In genomic region chr8:107491831-107492230, GRCm38 (mm10) we compare ENCODE assay signal across 18 mouse cellular contexts. TPM values are rescaled to one million over a fixed set of nuclear protein-coding genes. Genes with fewer than 3 reads are reported as not detected.
DNase-seq lines count a peak whose midpoint lies in the region; ATAC-seq and TF ChIP-seq lines count a peak whose summit lies in the region.
"Had no signal": no experiment of that assay in that cellular context is flagged by ENCODE, and none has a peak within 500 bp of the region (broad histone marks: within the 10 kb centered on the region; RNA-seq: fewer than 3 reads in every experiment).

No protein-coding gene starts in this region.

- no peaks in the 10 kb centered on the region for H3K36me3 ChIP-seq in intestine, embryonic 16.5 days (ENCODE audit: control insufficient read depth, insufficient read depth, low read length)
- no peaks in the 10 kb centered on the region for H3K36me3 ChIP-seq in intestine, embryonic 15.5 days
- H3K36me3 ChIP-seq in midbrain, postnatal 0 days (ENCODE audit: insufficient read depth, low read length), result no peaks in the 10 kb centered on the region
- no peaks in the 10 kb centered on the region for H3K36me3 ChIP-seq in midbrain, embryonic 16.5 days (ENCODE audit: control insufficient read depth, insufficient read depth, low read length)
- H3K36me3 ChIP-seq in limb, embryonic 10.5 days, result peaks cover 6% of the 10 kb centered on the region
- H3K36me3 ChIP-seq in stomach, postnatal 0 days (ENCODE audit: control insufficient read depth, insufficient read depth, low read length), result no peaks in the 10 kb centered on the region
- no peaks in the 10 kb centered on the region for H3K36me3 ChIP-seq in heart, embryonic 11.5 days (ENCODE audit: control insufficient read depth, insufficient read depth, low read length)

- H3K9me3 ChIP-seq in intestine, embryonic 16.5 days (ENCODE audit: control insufficient read depth, low read length), result no peaks in the 10 kb centered on the region
- H3K9me3 ChIP-seq in intestine, embryonic 15.5 days, result no peaks in the 10 kb centered on the region
- no peaks in the 10 kb centered on the region for H3K9me3 ChIP-seq in midbrain, postnatal 0 days (ENCODE audit: low read length)
- no peaks in the 10 kb centered on the region for H3K9me3 ChIP-seq in midbrain, embryonic 16.5 days (replicated peaks; ENCODE audit: control insufficient read depth, low read length, poor library complexity, severe bottlenecking)
- H3K9me3 ChIP-seq in limb, embryonic 10.5 days (replicated peaks), result no peaks in the 10 kb centered on the region
- H3K9me3 ChIP-seq in stomach, postnatal 0 days (ENCODE audit: control insufficient read depth, low read length), result no peaks in the 10 kb centered on the region
- H3K9me3 ChIP-seq in heart, embryonic 11.5 days (replicated peaks; ENCODE audit: control insufficient read depth, low read length), result no peaks in the 10 kb centered on the region
- H3K9me3 ChIP-seq: heart, embryonic 13.5 days; midbrain, embryonic 13.5 days had no signal

- no peak overlapping the region for H3K4me2 ChIP-seq in intestine, embryonic 16.5 days (ENCODE audit: low read depth, low read length)
- H3K4me2 ChIP-seq in intestine, embryonic 15.5 days (replicated peaks), result no peak overlapping the region
- no peak overlapping the region for H3K4me2 ChIP-seq in midbrain, postnatal 0 days (ENCODE audit: low read depth, low read length, poor library complexity, severe bottlenecking)
- no peak overlapping the region for H3K4me2 ChIP-seq in midbrain, embryonic 16.5 days (ENCODE audit: low read length)
- H3K4me2 ChIP-seq in stomach, postnatal 0 days (replicated peaks; ENCODE audit: low read depth), result no peak overlapping the region
- no peak overlapping the region for H3K4me2 ChIP-seq in heart, embryonic 11.5 days
- H3K4me2 ChIP-seq: heart, embryonic 13.5 days; midbrain, embryonic 13.5 days had no signal

- no peak for TF ChIP-seq EP300 in stomach, postnatal 0 days (optimal IDR thresholded peaks at IDR 0.05)

- peaks cover 11% of the 10 kb centered on the region for H3K4me1 ChIP-seq in intestine, embryonic 16.5 days (ENCODE audit: control insufficient read depth, insufficient read depth, low read length)
- H3K4me1 ChIP-seq in intestine, embryonic 15.5 days (replicated peaks), result peaks cover 24% of the 10 kb centered on the region
- no peaks in the 10 kb centered on the region for H3K4me1 ChIP-seq in midbrain, postnatal 0 days (ENCODE audit: insufficient read depth, low read length)
- H3K4me1 ChIP-seq in midbrain, embryonic 16.5 days (ENCODE audit: control insufficient read depth, insufficient read depth, low read length), result no peaks in the 10 kb centered on the region
- H3K4me1 ChIP-seq in limb, embryonic 10.5 days, result peaks cover 39% of the 10 kb centered on the region
- peaks cover 10% of the 10 kb centered on the region for H3K4me1 ChIP-seq in stomach, postnatal 0 days (replicated peaks; ENCODE audit: control insufficient read depth, insufficient read depth)
- H3K4me1 ChIP-seq in heart, embryonic 11.5 days (ENCODE audit: control insufficient read depth, insufficient read depth, low read length), result peaks cover 21% of the 10 kb centered on the region

- no peak overlapping the region for H3K9ac ChIP-seq in intestine, embryonic 16.5 days (ENCODE audit: low read depth, low read length)
- H3K9ac ChIP-seq in intestine, embryonic 15.5 days, result no peak overlapping the region
- H3K9ac ChIP-seq in midbrain, postnatal 0 days (replicated peaks; ENCODE audit: low read length, poor library complexity, severe bottlenecking), result no peak overlapping the region
- no peak overlapping the region for H3K9ac ChIP-seq in midbrain, embryonic 16.5 days (ENCODE audit: low read depth, low read length)
- no peak overlapping the region for H3K9ac ChIP-seq in stomach, postnatal 0 days (ENCODE audit: low read length)
- no peak overlapping the region for H3K9ac ChIP-seq in heart, embryonic 11.5 days (ENCODE audit: low read depth, low read length)
- H3K9ac ChIP-seq: heart, embryonic 13.5 days; midbrain, embryonic 13.5 days had no signal

- peak overlapping the region; percentile 17; the same call in 1 of the 2 replicates for H3K27ac ChIP-seq in intestine, embryonic 16.5 days (ENCODE audit: low read length)
- no peak overlapping the region for H3K27ac ChIP-seq in intestine, embryonic 15.5 days
- no peak overlapping the region for H3K27ac ChIP-seq in midbrain, postnatal 0 days (ENCODE audit: low read depth, low read length)
- no peak overlapping the region for H3K27ac ChIP-seq in midbrain, embryonic 16.5 days (ENCODE audit: low read length)
- H3K27ac ChIP-seq in limb, embryonic 10.5 days, result peak overlapping the region; percentile 59; the same call in 1 of the 2 replicates
- no peak overlapping the region for H3K27ac ChIP-seq in stomach, postnatal 0 days (replicated peaks)
- no peak overlapping the region for H3K27ac ChIP-seq in heart, embryonic 11.5 days (ENCODE audit: low read depth, low read length)
- H3K27ac ChIP-seq: heart, embryonic 13.5 days; midbrain, embryonic 13.5 days had no signal

- TF ChIP-seq CTCF in midbrain, postnatal 0 days (IDR thresholded peaks at IDR 0.05), result 0 out of 2 replicates have a peak, but pooled peaks have one; percentile 8
- TF ChIP-seq CTCF in stomach, postnatal 0 days (IDR thresholded peaks at IDR 0.05; ENCODE audit: low read depth), result peak; percentile 50

- H3K27me3 ChIP-seq in intestine, embryonic 16.5 days (replicated peaks; ENCODE audit: control insufficient read depth, insufficient read depth, low read length), result no peaks in the 10 kb centered on the region
- no peaks in the 10 kb centered on the region for H3K27me3 ChIP-seq in intestine, embryonic 15.5 days (replicated peaks)
- no peaks in the 10 kb centered on the region for H3K27me3 ChIP-seq in midbrain, postnatal 0 days (ENCODE audit: insufficient read depth, low read length)
- H3K27me3 ChIP-seq in midbrain, embryonic 16.5 days (ENCODE audit: control insufficient read depth, insufficient read depth, low read depth, low read length), result no peaks in the 10 kb centered on the region
- no peaks in the 10 kb centered on the region for H3K27me3 ChIP-seq in limb, embryonic 10.5 days (ENCODE audit: low read depth, poor library complexity, severe bottlenecking)
- no peaks in the 10 kb centered on the region for H3K27me3 ChIP-seq in stomach, postnatal 0 days (ENCODE audit: control insufficient read depth, insufficient read depth, low read length)
- H3K27me3 ChIP-seq in heart, embryonic 11.5 days (ENCODE audit: control insufficient read depth, insufficient read depth, low read length), result no peaks in the 10 kb centered on the region
- H3K27me3 ChIP-seq: heart, embryonic 13.5 days; midbrain, embryonic 13.5 days had no signal

- ATAC-seq in intestine, embryonic 16.5 days, result no peak
- no peak for ATAC-seq in intestine, embryonic 15.5 days
- ATAC-seq in midbrain, postnatal 0 days (ENCODE audit: low FRiP score), result no peak
- no peak for ATAC-seq in midbrain, embryonic 16.5 days
- no peak for ATAC-seq in stomach, postnatal 0 days (ENCODE audit: low FRiP score, low TSS enrichment)
- ATAC-seq in heart, embryonic 11.5 days (replicated peaks; ENCODE audit: insufficient number of reproducible peaks, low FRiP score, low TSS enrichment), result no peak
- ATAC-seq: midbrain, embryonic 13.5 days had no signal

- no peak for DNase-seq in midbrain, postnatal 0 days (ENCODE audit: low spot score)
- DNase-seq in limb, embryonic 10.5 days (ENCODE audit: low spot score), result no peak
- no peak for DNase-seq in stomach, postnatal 0 days (ENCODE audit: low spot score)
- DNase-seq in MN1 (ENCODE audit: low spot score), result no peak
- DNase-seq: adrenal gland, postnatal 10 days; cerebellum, adult 18-20 months; gastrocnemius, postnatal 25 days; kidney, postnatal 14 days; lung, postnatal 14 days; right cerebral cortex, postnatal 14 days; thymus, adult 18-20 months had no signal

- H3K4me3 ChIP-seq in intestine, embryonic 16.5 days (ENCODE audit: low read length), result no peak overlapping the region
- H3K4me3 ChIP-seq in intestine, embryonic 15.5 days (replicated peaks), result no peak overlapping the region
- no peak overlapping the region for H3K4me3 ChIP-seq in midbrain, postnatal 0 days (ENCODE audit: low read depth, low read length)
- H3K4me3 ChIP-seq in midbrain, embryonic 16.5 days (ENCODE audit: low read depth, low read length), result no peak overlapping the region
- no peak overlapping the region for H3K4me3 ChIP-seq in limb, embryonic 10.5 days
- no peak overlapping the region for H3K4me3 ChIP-seq in stomach, postnatal 0 days (ENCODE audit: low read depth, low read length)
- H3K4me3 ChIP-seq in heart, embryonic 11.5 days (ENCODE audit: low read depth, low read length), result no peak overlapping the region
- H3K4me3 ChIP-seq: erythroblast, embryonic 14.5 days; heart, embryonic 13.5 days; midbrain, embryonic 13.5 days had no signal

RNA-seq across cellular contexts. Expression of gene Wwp2, which starts 55.7 kb away (rescaled TPM):
- polyA plus RNA-seq in intestine, embryonic 16.5 days (2015; fragmentation: Nextera tagmentation; extraction: Ambion mirVana), result 41.6 and 42.0 TPM in 2 replicates
- 37.0 and 39.2 TPM in 2 replicates for polyA plus RNA-seq in intestine, embryonic 15.5 days (2015; fragmentation: Nextera tagmentation; extraction: Ambion mirVana)
- 41.7 and 44.2 TPM in 2 replicates for total RNA-seq in midbrain, postnatal 0 days (2014; rRNA removed)
- 34.7 and 36.2 TPM in 2 replicates for polyA plus RNA-seq in midbrain, postnatal 0 days (2015; fragmentation: Nextera tagmentation; extraction: Ambion mirVana)
- polyA plus RNA-seq in midbrain, embryonic 16.5 days (2015; fragmentation: Nextera tagmentation; extraction: Ambion mirVana), result 39.0 and 42.7 TPM in 2 replicates
- polyA plus RNA-seq in limb, embryonic 10.5 days (2016; fragmentation: Nextera tagmentation; extraction: Ambion mirVana), result 55.9 and 116 TPM in 2 replicates
- polyA plus RNA-seq in stomach, postnatal 0 days (2015; fragmentation: Nextera tagmentation; extraction: Ambion mirVana), result 25.2 and 26.4 TPM in 2 replicates
- polyA plus RNA-seq in heart, embryonic 11.5 days (2014; fragmentation: Nextera tagmentation; extraction: Ambion mirVana), result 34.6 and 35.2 TPM in 2 replicates

Comparison
In these comparisons a context has a peak if more than half of its experiments do, and no peak if none do; other contexts are left out.
1. H3K27ac ChIP-seq: peak in intestine, embryonic 16.5 days (single experiment) and limb, embryonic 10.5 days (single experiment); none in intestine, embryonic 15.5 days (single experiment), midbrain, postnatal 0 days (single experiment), midbrain, embryonic 16.5 days (single experiment), stomach, postnatal 0 days (single experiment) and heart, embryonic 11.5 days (single experiment).